In the genomic region with DNA sequence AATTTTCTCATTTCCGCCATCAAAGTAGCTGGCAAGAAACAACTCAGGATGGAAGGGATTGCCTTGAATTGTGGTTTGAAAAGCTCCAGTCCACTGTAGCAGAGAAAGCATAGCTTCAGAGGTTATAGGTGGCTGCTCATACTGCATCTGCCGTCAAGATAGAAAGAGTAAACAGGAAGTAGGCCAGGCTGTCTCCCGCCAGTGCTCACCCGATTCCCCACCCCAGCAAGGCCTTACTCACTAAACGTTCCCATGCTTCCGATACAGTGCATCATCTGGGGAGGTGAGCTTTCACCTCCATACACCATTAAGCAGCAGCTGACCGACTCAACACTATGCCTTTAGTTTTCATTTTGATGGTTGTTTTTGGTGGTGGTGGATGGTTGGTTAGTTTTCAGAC, we compare ENCODE assay signal across 14 mouse cellular contexts.
"Had no signal": no experiment of that assay in that cellular context is flagged by ENCODE, and none has a peak within 500 bp of the region (broad histone marks: within the 10 kb centered on the region; RNA-seq: fewer than 3 reads in every experiment).

No protein-coding gene starts in this region.

- H3K4me2 ChIP-seq: liver, embryonic 11.5 days; lung, embryonic 14.5 days; midbrain, embryonic 11.5 days; midbrain, embryonic 15.5 days had no signal

- H3K27ac ChIP-seq: left cerebral cortex, adult 2 months; limb, embryonic 10.5 days; midbrain, embryonic 15.5 days had no signal

- ATAC-seq: midbrain, embryonic 15.5 days had no signal

- H3K9me3 ChIP-seq: limb, embryonic 10.5 days; midbrain, embryonic 15.5 days had no signal

- H3K27me3 ChIP-seq: midbrain, embryonic 15.5 days had no signal

- DNase-seq: kidney, adult 18-20 months; kidney, postnatal 14 days; lung, embryonic 14.5 days; lung, postnatal 10 days; lung, postnatal 4 days; right cerebral cortex, adult 18-20 months; right cerebral cortex, postnatal 25 days; thymus, adult 2 months; thymus, postnatal 4 days had no signal

- H3K4me3 ChIP-seq: left cerebral cortex, adult 2 months; limb, embryonic 10.5 days; midbrain, embryonic 15.5 days had no signal

- H3K9ac ChIP-seq: lung, embryonic 14.5 days; midbrain, embryonic 15.5 days had no signal

- H3K4me1 ChIP-seq: limb, embryonic 10.5 days; midbrain, embryonic 15.5 days had no signal

- H3K36me3 ChIP-seq: limb, embryonic 10.5 days; midbrain, embryonic 15.5 days had no signal
